Mouse (Mus musculus) brain, embryonic 14.5 days (tissue): ENCODE results near the gene Gm17428. TPM values are rescaled to one million over a fixed set of nuclear protein-coding genes. Genes with fewer than 3 reads are reported as not detected.
"Not testable (repeated sequence)": the region's sequence is repeated elsewhere in the genome, so short reads cannot be mapped to it uniquely, and the experiment has no call there.

Experiments used
- DNase-seq: peaks from one replicate; pipeline ENCODE4 v3.0.0-alpha.2; 2011; ENCODE audit warnings: low read depth
- CTCF ChIP-seq: fragments of 200-500 bp; IDR thresholded peaks from 2 replicates; pipeline ENCODE4 v1.5.1; 2012; ENCODE audit warnings: inconsistent platforms, mild to moderate bottlenecking, moderate library complexity, borderline replicate concordance; ENCODE audit not compliant: insufficient read depth, insufficient read length; ENCODE audit errors: extremely low read depth
- POLR2A ChIP-seq: fragments of 200-500 bp; IDR thresholded peaks from 2 replicates; pipeline ENCODE4 v1.6.1; 2012; ENCODE audit warnings: mild to moderate bottlenecking, inconsistent platforms, borderline replicate concordance; ENCODE audit not compliant: poor library complexity, insufficient read depth, insufficient read length, severe bottlenecking; ENCODE audit errors: extremely low read depth
- polyA plus RNA-seq: library from polyadenylated mRNA; depleted of rRNA; stranded (reverse); fragments of >200 nt; gene quantifications from 2 replicates; pipeline ENCODE4 v1.2.3, GENCODE M21; 2012

Gene Gm17428
- polyA plus RNA-seq, 1 experiment: not detected

DNA sequence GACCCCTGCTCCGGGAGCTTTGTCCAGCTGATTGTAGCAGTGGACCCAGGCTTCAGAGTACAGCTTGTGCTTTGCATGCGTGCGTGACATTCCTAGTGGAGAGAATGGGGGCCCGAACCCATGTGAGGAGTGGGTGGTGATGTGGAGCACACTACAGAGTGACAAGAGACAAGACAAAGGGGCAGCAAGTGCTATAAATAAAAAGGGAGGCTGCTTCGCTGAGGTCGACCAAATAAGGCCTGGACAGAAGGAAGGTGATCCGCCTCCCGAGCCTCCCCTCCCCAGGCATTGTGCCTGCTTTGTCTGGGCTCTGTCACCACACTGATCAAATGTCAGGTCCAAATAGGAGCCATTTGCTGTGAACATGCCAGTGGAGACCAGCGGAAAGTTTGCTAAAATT, 20.1 kb downstream of the Gm17428 start:
- no peak for DNase-seq
- TF ChIP-seq POLR2A: no peak
- no peak for TF ChIP-seq CTCF

DNA sequence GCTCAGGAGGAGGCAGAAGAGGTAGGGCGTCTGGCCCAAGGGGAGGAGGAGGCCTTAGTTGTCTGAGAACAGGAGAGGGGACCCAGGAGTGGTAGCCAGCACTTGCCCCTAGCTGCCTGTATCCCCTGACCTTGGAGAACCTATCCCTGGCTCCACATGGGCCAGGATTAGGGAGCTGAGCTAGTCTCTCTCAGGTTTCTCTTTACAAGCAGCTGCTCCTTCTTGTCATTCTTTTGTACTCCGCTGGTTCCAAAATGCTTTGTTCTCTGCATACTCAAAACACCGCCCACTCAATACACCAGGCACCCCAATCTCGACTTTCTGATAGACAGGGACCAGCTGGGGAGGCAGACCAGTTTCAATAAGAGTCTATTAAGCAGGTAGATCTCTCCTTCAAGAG, 20.6 kb downstream of the Gm17428 start:
- TF ChIP-seq POLR2A (no peak), CTCF (no peak)
- no peak for DNase-seq

DNA sequence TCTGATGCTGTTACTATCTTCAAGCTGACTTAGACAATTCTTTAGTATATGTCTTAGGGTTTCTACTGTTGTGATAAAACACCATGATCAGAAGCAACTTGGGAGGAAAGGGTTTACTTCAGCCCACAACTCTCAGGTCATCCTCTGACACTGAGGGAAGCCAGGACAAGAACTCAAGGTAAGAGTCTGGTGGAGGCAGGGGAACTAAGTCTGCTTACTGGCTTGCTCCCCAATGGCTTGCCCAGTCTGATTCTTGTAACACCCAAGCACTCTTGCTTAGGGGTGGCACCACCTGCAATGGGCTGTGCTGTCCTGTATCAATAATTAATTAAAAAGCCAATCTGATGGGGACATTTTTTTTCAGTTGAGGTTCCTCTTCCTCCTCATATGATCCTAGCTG, 21.9 kb downstream of the Gm17428 start:
- TF ChIP-seq POLR2A (no peak), CTCF (no peak)
- DNase-seq: no peak

DNA sequence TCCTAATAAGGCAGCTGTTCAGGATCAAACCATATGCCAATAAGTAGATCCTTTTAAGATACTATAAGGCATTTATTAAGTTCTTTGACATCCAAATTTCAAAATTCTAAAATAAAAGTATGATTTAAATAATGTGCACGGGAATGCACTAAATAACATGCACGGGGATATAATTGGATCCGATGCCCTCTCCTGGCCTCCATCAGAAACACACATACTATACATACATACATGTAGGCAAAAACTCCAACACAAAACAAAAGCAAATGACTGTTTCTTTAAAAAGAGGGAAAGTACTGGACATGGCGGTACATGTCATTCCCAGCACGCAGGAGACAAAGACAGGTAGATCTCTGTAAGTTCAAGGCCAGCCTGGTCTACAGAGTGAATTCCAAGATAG, 23.1 kb downstream of the Gm17428 start:
- not testable (repeated sequence) for DNase-seq

DNA sequence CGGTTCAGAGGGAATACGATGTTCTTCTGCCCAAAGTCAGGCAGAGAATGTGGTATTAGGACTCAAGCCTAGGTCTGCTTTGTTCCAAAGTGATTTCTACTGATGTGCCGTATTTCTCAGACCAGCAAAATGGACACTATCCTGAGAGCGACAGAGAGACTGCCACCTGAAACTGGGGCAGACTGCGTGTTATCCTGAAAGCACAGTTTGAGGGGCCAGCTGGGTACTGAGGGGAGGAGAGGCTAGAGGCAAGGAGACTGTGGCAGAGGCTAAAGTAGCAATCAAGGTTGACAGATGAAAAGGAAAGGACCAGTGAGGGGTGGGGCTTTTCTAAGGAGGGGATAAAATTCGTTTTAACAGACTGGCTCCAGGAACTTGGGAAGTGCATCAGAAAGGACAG, 24.1 kb downstream of the Gm17428 start:
- TF ChIP-seq CTCF (no peak), POLR2A (no peak)

DNA sequence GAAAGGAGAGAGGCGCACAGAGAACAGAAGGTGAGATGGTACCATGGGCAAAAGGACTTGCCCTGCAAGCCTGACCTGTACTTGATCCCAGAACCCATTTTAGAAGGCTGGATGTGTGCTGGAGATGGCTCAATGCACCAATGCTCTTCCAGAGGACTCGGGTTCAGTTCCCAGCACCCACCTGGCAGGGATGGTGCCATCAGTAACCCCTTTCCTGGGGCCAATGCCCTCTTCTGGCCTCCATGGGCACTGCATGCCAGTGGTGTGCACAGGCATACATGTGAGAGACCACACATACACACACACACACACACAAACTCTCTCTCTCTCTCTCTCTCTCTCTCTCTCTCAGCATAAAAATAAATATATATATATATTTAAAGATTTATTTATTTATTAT, 24.7 kb downstream of the Gm17428 start:
- TF ChIP-seq POLR2A: no peak
- no peak for DNase-seq

More for the DNA sequence above, 24.1 kb downstream of the Gm17428 start:
- DNase-seq: no peak

DNA sequence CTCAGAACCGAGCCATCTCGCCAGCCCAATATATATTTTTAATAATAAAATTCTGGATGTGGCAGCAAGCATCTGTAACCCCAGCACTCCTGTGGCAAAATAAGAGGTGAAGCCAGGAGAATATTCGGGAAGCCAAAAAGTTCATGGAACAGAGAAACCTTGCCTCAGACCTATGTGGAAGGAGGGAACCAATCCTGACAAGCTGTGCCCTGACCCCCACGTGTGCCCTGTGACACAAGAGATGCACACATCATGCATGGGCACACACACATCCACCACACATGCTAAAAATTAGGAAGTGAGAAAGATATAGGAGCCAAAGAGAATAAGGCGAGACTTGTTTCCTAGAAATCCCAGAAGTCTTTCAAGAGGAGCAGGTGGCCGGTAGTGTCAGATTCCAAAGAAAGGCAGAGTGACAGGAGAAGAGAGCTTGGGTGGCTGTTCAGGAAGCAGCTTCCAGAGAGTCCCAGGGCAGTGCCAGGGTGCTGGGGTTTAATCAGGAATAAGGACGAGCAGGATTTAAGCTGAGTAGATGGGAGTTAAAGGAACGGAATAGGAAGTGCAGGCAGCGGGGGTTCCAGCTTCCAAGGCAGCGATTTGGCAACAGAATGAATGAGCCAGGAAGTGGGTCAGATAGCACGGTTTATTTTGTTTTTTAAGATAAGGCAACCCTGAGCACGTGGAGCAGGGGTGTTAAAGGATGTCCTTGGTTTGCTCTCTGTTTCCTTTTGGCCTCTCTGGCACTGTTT, 25.4 kb downstream of the Gm17428 start:
- DNase-seq: no peak

DNA sequence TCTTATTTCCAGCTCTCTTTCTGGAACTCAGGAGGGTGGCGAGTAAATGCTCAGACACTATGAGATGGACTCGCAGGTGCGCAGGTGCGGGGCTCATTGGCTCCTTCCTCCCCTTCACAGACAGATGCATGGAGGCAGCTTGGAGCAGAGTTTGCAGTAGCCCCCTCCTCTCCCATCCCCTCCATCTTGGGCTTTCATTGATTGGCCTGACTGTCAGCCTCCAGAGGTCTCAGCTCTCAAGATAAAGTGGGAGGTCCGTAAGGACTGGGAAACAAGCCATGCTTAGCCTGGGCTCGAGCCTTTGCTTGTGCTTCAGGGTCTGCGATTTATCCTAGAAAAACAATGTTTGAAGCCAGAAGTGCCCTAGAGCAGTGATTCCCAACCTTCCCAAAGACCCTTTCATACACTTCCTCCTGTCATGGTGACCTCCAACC, 26.0 kb downstream of the Gm17428 start:
- TF ChIP-seq POLR2A (no peak), CTCF (no peak)
- DNase-seq: no peak

More for the DNA sequence above, 25.4 kb downstream of the Gm17428 start:
- TF ChIP-seq POLR2A (no peak), CTCF (no peak)

DNA sequence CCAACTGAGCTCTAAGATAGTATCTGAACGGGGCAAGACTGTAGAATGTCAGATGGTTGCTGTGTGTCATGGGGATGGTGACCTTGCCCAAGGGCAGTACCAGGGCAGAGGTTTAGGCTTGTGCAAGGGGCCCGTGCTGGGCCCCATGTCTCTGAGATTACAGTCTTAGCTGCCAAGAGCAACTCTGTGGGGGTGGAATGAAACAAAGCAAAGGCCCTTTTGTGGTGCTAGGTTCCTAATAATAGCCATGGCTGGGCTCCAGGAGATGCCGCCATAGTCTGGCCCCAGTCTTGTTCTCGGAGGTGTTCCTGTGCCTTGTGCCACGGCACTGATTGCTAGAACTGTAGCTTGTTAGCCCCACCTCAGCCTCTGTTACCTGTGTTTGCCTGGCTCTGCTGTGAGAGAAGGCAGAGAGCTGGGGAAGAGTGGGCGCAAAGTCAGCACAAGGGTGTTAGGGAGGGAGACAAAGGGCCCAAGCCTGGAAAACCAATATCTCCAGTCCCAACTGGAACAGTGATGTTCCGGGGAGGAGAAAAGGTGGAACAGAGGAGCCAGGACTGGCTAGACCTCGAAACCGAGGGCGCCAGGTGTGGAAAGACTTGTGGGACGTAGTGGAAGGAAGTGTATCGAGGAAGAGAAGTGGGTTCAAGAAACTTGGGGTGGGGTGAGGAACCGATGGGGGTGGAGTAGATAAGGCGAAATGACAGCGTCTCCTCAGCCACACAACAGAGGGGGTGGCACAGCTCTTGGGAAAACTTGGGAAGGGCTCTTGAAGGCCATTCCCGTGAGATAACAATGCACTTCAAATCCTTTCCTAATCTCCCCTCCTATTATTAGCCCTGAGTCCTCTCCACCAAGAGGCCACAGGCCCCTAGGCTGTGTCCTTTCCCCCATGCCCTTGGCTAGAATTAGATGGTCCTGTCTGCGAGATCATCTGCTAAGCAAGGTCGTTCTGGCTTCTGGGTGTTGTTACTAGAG, 27.4 kb downstream of the Gm17428 start:
- TF ChIP-seq POLR2A: no peak
- peak; percentile 71 for DNase-seq

DNA sequence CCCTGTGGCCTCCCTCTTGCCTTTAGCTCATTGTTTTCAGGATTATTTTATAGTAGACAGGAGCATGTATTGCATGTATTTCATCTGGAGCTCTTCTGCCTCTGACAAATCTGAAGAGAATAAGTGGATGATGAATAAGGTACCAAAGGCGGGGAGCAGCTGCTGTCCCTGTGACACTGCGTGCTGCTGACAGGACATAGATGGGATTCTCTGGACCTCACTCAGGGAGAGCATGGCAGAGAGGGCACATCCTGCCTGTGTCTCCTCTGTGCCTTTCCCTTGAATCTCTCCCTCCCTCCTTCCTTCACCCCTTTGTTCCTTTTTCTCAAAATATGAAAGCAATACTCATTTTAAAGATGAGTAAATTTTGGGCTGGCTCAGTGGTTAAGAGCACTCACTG, 28.8 kb downstream of the Gm17428 start:
- TF ChIP-seq CTCF (no peak), POLR2A (no peak)
- DNase-seq: no peak

DNA sequence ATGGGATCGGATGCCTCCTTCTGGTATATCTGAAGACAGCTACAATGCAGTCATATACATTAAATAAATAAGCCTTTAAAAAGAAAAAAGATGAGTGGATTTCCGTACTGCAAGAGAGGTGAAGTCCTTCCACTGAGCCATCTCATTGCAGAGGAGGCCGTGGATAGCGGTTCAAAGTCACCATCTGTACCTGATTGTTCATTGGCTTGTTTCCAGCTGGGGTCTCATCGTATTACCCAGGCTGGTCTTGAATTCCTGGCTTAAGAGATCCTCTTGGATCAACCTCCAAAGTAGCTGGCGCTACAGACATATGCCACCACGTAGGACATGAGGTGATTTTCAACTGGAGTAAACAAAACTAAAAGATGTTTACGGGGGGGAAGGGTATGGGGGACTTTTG, 29.2 kb downstream of the Gm17428 start:
- no peak for TF ChIP-seq POLR2A
- TF ChIP-seq CTCF: no peak
- DNase-seq: no peak

DNA sequence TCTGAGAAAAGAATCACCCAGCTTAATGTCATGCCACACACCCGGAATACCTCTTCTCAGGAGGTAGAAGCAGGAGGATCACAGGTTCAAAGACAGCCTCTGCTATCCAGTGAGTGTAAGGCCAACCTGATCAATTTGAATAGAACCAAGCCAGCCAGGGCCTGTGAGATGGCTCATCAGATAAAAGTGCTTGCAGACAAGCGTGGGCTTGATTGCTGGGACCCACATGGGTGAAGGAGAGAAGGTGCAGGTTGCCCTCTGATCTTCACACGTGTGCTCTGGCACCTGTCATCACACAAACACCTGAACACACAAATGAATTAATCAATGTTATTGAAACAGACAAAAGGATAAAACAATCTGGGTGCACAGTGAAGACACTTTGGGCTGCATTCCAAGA, 29.8 kb downstream of the Gm17428 start:
- no peak for DNase-seq
- TF ChIP-seq POLR2A: no peak
- TF ChIP-seq CTCF: no peak

DNA sequence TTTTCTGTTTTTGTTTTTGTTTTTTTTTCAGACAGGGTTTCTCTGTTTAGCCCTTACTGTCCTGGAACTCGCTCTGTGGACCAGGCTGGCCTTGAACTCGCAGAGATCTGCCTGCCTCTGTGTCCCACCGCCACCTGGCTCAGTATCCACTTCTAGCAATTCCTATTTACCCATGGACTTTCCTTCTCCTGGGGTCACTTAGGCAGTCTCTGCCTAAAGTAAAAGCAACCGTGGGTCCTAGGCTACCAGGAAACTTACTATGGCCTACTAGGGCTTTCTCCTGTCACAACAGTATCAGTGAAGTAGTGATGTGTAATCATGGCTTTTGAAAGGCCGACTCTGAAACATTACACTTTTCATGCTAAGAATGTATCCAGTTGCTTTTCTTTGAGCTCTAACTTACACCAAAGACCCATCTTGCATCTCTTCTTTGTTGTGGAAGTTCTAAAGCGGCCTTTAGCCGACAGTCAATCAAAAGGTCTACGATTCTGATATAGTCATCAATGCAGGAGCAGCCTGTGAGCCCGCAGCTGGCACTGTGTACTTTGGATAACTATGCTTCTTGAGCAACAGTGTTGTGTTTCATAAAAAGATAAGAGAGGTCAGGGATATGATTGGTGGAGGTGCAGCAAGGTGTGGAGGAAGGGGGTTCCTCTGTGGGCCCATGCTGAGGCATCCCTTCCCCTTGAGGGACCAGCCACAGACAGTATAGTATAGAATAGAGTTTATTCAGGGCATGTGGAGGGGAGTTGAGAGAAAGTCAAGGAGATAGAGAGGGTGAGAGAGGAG, 30.6 kb downstream of the Gm17428 start:
- no peak for TF ChIP-seq POLR2A
- TF ChIP-seq CTCF: no peak
- no peak for DNase-seq
